Mouse (Mus musculus) lung, postnatal 0 days (tissue): ENCODE results near the gene E2f1.

Experiments used
- CTCF ChIP-seq: IDR thresholded peaks from 2 replicates; pipeline ENCODE4 v1.5.1; 2016; ENCODE audit warnings: antibody characterized with exemption, mild to moderate bottlenecking
- EP300 ChIP-seq: IDR thresholded peaks from 2 replicates; pipeline ENCODE4 v1.6.1; 2016; ENCODE audit warnings: antibody characterized with exemption, mild to moderate bottlenecking, control low read depth

DNA sequence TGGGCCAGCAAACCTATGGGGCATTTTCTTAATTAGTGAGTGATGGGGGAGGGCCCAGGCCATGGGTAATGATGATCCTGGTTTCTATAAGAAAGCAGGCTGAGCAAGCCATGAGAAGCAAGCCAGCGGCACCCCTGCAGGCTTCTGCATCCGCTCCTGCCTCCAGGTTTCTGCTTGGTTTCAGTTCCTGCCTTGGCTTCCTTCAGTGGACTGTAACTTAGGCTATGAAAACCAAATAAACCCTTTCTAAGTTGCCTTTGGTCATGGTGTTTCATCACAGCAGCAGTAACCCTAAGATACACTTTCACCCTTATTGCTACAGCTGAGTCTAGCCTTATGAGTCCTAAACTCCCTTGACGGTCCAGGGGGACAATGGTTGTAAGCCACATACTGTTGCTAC lies 27.7 kb upstream of the E2f1 start:
- TF ChIP-seq CTCF, result no peak
- no peak for TF ChIP-seq EP300
